Comparison of ENCODE assay signal across 13 mouse cellular contexts in genomic region chr13:48845308-48845707, GRCm38 (mm10). TPM values are rescaled to one million over a fixed set of nuclear protein-coding genes. Genes with fewer than 3 reads are reported as not detected.
DNase-seq lines count a peak whose midpoint lies in the region; ATAC-seq and TF ChIP-seq lines count a peak whose summit lies in the region.
"Had no signal": no experiment of that assay in that cellular context is flagged by ENCODE, and none has a peak within 500 bp of the region (broad histone marks: within the 10 kb centered on the region; RNA-seq: fewer than 3 reads in every experiment).

No protein-coding gene starts in this region.

- no peak for TF ChIP-seq CTCF in G1E (IDR thresholded peaks at IDR 0.05; ENCODE audit: low read depth, low read length)

- peaks cover 48% of the 10 kb centered on the region for H3K36me3 ChIP-seq in G1E (replicated peaks)
- H3K36me3 ChIP-seq in forebrain, embryonic 14.5 days (ENCODE audit: control insufficient read depth, insufficient read depth, low read length): 0 out of 2 replicates have a peak, but pooled peaks cover 4% of the 10 kb centered on the region
- H3K36me3 ChIP-seq: hindbrain, embryonic 12.5 days had no signal

- DNase-seq in CD4-positive helper T cell, adult 2 months (ENCODE audit: low read depth, low spot score): peak; percentile 71
- peak; percentile 64 for DNase-seq in G1E (ENCODE audit: low spot score)
- peak; percentile 63 for DNase-seq in naive thymus-derived CD4-positive, alpha-beta T cell, adult 2 months (ENCODE audit: low read depth)
- DNase-seq in forebrain, embryonic 14.5 days (ENCODE audit: low spot score): no peak
- DNase-seq in layer of hippocampus, adult 11-12 months (ENCODE audit: low spot score): no peak
- DNase-seq in adrenal gland, postnatal 4 days (ENCODE audit: low spot score in 2 of 2): no peak
- DNase-seq: adrenal gland, adult 8-10 months; forebrain, postnatal 0 days; heart, adult 11 months; kidney, adult 9 months had no signal

- no peak overlapping the region for H3K27ac ChIP-seq in forebrain, embryonic 14.5 days (ENCODE audit: low read depth, low read length)
- H3K27ac ChIP-seq: hindbrain, embryonic 12.5 days; limb, embryonic 12.5 days had no signal

- H3K9ac ChIP-seq in forebrain, embryonic 14.5 days (ENCODE audit: low read length): no peak overlapping the region
- H3K9ac ChIP-seq: forebrain, postnatal 0 days; hindbrain, embryonic 12.5 days; limb, embryonic 12.5 days had no signal

- no peak overlapping the region; the same call in 1 of the 2 replicates for H3K4me3 ChIP-seq in G1E (ENCODE audit: low read depth, low read length)
- H3K4me3 ChIP-seq in forebrain, embryonic 14.5 days (ENCODE audit: low read depth, low read length): no peak overlapping the region
- H3K4me3 ChIP-seq: hindbrain, embryonic 12.5 days; limb, embryonic 12.5 days had no signal

- peak; percentile 81 for ATAC-seq in G1E (ENCODE audit: extremely low read depth, insufficient number of reproducible peaks, low FRiP score, poor library complexity, severe bottlenecking)
- peak; percentile 35 for ATAC-seq in inflammation-experienced regulatory T-cells, adult 6 months
- ATAC-seq in forebrain, embryonic 14.5 days: no peak
- ATAC-seq: forebrain, postnatal 0 days had no signal

- peaks cover 39% of the 10 kb centered on the region for H3K4me1 ChIP-seq in G1E (ENCODE audit: insufficient read depth, low read depth, low read length)
- H3K4me1 ChIP-seq in forebrain, embryonic 14.5 days (ENCODE audit: control insufficient read depth, insufficient read depth, low read length): peaks cover 12% of the 10 kb centered on the region

- no peak overlapping the region for H3K4me2 ChIP-seq in forebrain, embryonic 14.5 days (ENCODE audit: low read length)
- H3K4me2 ChIP-seq: hindbrain, embryonic 12.5 days; limb, embryonic 12.5 days had no signal

- no peaks in the 10 kb centered on the region for H3K9me3 ChIP-seq in G1E (replicated peaks)
- no peaks in the 10 kb centered on the region for H3K9me3 ChIP-seq in forebrain, embryonic 14.5 days (replicated peaks; ENCODE audit: control insufficient read depth, low read length)
- H3K9me3 ChIP-seq: hindbrain, embryonic 12.5 days; limb, embryonic 12.5 days had no signal

- no peaks in the 10 kb centered on the region for H3K27me3 ChIP-seq in G1E (ENCODE audit: insufficient read depth, low read length)
- no peaks in the 10 kb centered on the region for H3K27me3 ChIP-seq in forebrain, embryonic 14.5 days (replicated peaks; ENCODE audit: control insufficient read depth, insufficient read depth, low read length)
- H3K27me3 ChIP-seq: hindbrain, embryonic 12.5 days; limb, embryonic 12.5 days had no signal

- WGBS in forebrain, embryonic 14.5 days: 88% methylated on average over 4 of the region's 4 CpGs

RNA-seq across cellular contexts. Expression of gene Phf2, which starts 25.6 kb away (rescaled TPM):
- total RNA-seq in G1E (2014; fragmentation: Nextera tagmentation) (53.7 and 59.0 TPM in 2 replicates), G1E (2017) (7.0 and 9.6 TPM in 2 replicates)
- 45.3 and 49.2 TPM in 2 replicates for polyA plus RNA-seq in G1E (2012)
- polyA plus RNA-seq in inflammation-experienced regulatory T-cells, adult 6 months (2017; shearing (Covaris generic)): 1 to 10 TPM; 2.4 to 3.7 (median 3.0) TPM
- 10.6 and 11.3 TPM in 2 replicates for polyA plus RNA-seq in forebrain, embryonic 14.5 days (2014; fragmentation: Nextera tagmentation; extraction: Ambion mirVana)
- total RNA-seq in adrenal gland, postnatal 4 days (2021): 10 to 100 TPM; 44.6 to 45.7 TPM

Comparison
In these comparisons a context has a peak if more than half of its experiments do, and no peak if none do; other contexts are left out.
1. DNase-seq: peak in CD4-positive helper T cell, adult 2 months (single experiment), G1E (single experiment) and naive thymus-derived CD4-positive, alpha-beta T cell, adult 2 months (single experiment); none in forebrain, embryonic 14.5 days (single experiment), layer of hippocampus, adult 11-12 months (single experiment) and adrenal gland, postnatal 4 days (0 of 2).